Mouse (Mus musculus) thymus, postnatal 4 days (tissue): ENCODE results near the gene Uhmk1.
"Not testable (repeated sequence)": the region's sequence is repeated elsewhere in the genome, so short reads cannot be mapped to it uniquely, and the experiment has no call there.

ENCODE experiments used
- DNase-seq: peaks from one replicate; pipeline ENCODE4 v3.0.0; 2021

The Uhmk1 gene

GRCm38 (mm10) chr1:170214757-170215522, at the start of gene Uhmk1:
Gene Uhmk1 (minus strand): TSS chr1:170215397.
- DNase-seq, result peak; percentile 91

GRCm38 (mm10) chr1:170255560-170255910, 40.3 kb upstream of the Uhmk1 start:
- peak; percentile 78 for DNase-seq

GRCm38 (mm10) chr1:170254893-170255559, 39.8 kb upstream of the Uhmk1 start:
- no peak for DNase-seq

GRCm38 (mm10) chr1:170245016-170245415, 29.8 kb upstream of the Uhmk1 start:
- DNase-seq, result no peak

GRCm38 (mm10) chr1:170232688-170233087, 17.5 kb upstream of the Uhmk1 start, which contains the start of gene Sh2d1b2:
Gene Sh2d1b2 (plus strand): TSS chr1:170232749.
- not testable (repeated sequence) for DNase-seq

- no peak for DNase-seq
Observed at GRCm38 (mm10) chr1:170223276-170223675, 8.1 kb upstream of the Uhmk1 start.

- DNase-seq, result no peak
Observed at GRCm38 (mm10) chr1:170220351-170220750, 5.2 kb upstream of the Uhmk1 start.

- peak; percentile 29 for DNase-seq
Observed at GRCm38 (mm10) chr1:170218091-170218884, 3.1 kb upstream of the Uhmk1 start.

GRCm38 (mm10) chr1:170215590-170215989, 393 bp upstream of the Uhmk1 start:
- DNase-seq, result no peak

GRCm38 (mm10) chr1:170214383-170214756, 827 bp downstream of the Uhmk1 start:
- DNase-seq, result no peak

GRCm38 (mm10) chr1:170213181-170213879, 1.9 kb downstream of the Uhmk1 start:
- no peak for DNase-seq

- DNase-seq, result no peak
Observed at GRCm38 (mm10) chr1:170206395-170206794, 8.8 kb downstream of the Uhmk1 start.

- peak; percentile 52 for DNase-seq
Observed at GRCm38 (mm10) chr1:170200379-170200778, 14.8 kb downstream of the Uhmk1 start.

- DNase-seq, result no peak
Observed at GRCm38 (mm10) chr1:170196211-170196610, 19.0 kb downstream of the Uhmk1 start.

- no peak for DNase-seq
Observed at GRCm38 (mm10) chr1:170191925-170192324, 23.3 kb downstream of the Uhmk1 start.

GRCm38 (mm10) chr1:170190225-170190624, 25.0 kb downstream of the Uhmk1 start:
- DNase-seq, result no peak

GRCm38 (mm10) chr1:170188601-170189000, 26.6 kb downstream of the Uhmk1 start:
- DNase-seq, result no peak

GRCm38 (mm10) chr1:170186531-170186930, 28.7 kb downstream of the Uhmk1 start:
- no peak for DNase-seq

- no peak for DNase-seq
Observed at GRCm38 (mm10) chr1:170185137-170185536, 30.1 kb downstream of the Uhmk1 start.

- DNase-seq, result no peak
Observed at GRCm38 (mm10) chr1:170182706-170183105, 32.5 kb downstream of the Uhmk1 start.

- no peak for DNase-seq
Observed at GRCm38 (mm10) chr1:170176661-170177239, 38.4 kb downstream of the Uhmk1 start.

GRCm38 (mm10) chr1:170175848-170176247, 39.3 kb downstream of the Uhmk1 start:
- DNase-seq, result no peak
